Mouse (Mus musculus): Measurements from ENCODE around the gene Nup210l. TPM values are rescaled to one million over a fixed set of nuclear protein-coding genes. Genes with fewer than 3 reads are reported as not detected.

Gene Nup210l
- polyA plus RNA-seq, 1 experiment, result 0.47 TPM

GRCm38 (mm10) chr3:90084790-90085189, 19.1 kb upstream of the Nup210l start:
- no peaks in the 10 kb centered on the region for H3K27me3 ChIP-seq (ENCODE audit: control insufficient read depth, insufficient read depth, insufficient read length)
- peaks cover 74% of the 10 kb centered on the region for H3K79me3 ChIP-seq (ENCODE audit: low read depth)
- no peak for TF ChIP-seq FOSL1 (IDR thresholded peaks at IDR 0.05; ENCODE audit: insufficient read depth, low read length, poor library complexity, severe bottlenecking)
- TF ChIP-seq CEBPB (IDR thresholded peaks at IDR 0.05; ENCODE audit: low read depth), result no peak
- TF ChIP-seq USF1 (IDR thresholded peaks at IDR 0.05; ENCODE audit: low read depth), result no peak
- TF ChIP-seq MYOD1 (IDR thresholded peaks at IDR 0.05; ENCODE audit: control insufficient read depth, insufficient read length, low read depth), result no peak
- TF ChIP-seq MYOG (IDR thresholded peaks at IDR 0.05; ENCODE audit: control insufficient read depth, extremely low read depth, insufficient read length), result no peak
- TF ChIP-seq CTCF (IDR thresholded peaks at IDR 0.05; ENCODE audit: control insufficient read depth, insufficient read depth, insufficient read length), result no peak
- TF ChIP-seq MAX (IDR thresholded peaks at IDR 0.05), result no peak
- H3K79me2 ChIP-seq (ENCODE audit: control insufficient read depth, insufficient read depth), result peaks cover 100% of the 10 kb centered on the region
- no peak overlapping the region for H3K4me3 ChIP-seq (ENCODE audit: insufficient read depth, poor library complexity, severe bottlenecking)
- H3ac ChIP-seq (ENCODE audit: control insufficient read depth, insufficient read length, low read depth), result no peak overlapping the region
- peaks cover 58% of the 10 kb centered on the region for H3K36me3 ChIP-seq (ENCODE audit: control insufficient read depth, insufficient read depth)

DNA sequence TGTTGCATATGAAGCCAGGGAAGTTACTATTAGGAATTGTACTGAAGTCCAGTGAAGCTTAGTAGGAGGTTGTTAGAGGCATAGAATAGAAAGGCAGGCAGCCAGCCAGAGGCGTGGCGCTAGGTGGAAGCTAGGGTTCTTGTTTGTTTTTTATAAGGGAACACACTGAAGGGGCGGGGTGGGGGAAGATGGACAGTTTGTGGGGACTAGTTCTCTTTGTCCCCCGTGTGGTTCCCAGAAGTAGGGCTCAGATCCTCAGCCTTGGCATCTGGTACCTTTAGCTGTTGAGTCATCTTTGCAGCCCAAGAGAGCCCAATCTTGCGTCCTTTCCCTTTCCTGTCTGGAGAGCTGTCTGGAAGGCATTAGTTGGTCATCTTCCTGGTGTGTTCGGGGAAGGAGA, 18.7 kb upstream of the Nup210l start:
- Histone ChIP-seq H3K79me2 (ENCODE audit: control insufficient read depth, insufficient read depth) (peaks cover 95% of the 10 kb centered on the region), H3K36me3 (ENCODE audit: control insufficient read depth, insufficient read depth) (peaks cover 62% of the 10 kb centered on the region), H3ac (ENCODE audit: control insufficient read depth, insufficient read length, low read depth) (no peak overlapping the region), H3K27me3 (ENCODE audit: control insufficient read depth, insufficient read depth, insufficient read length) (no peaks in the 10 kb centered on the region), H3K4me3 (ENCODE audit: insufficient read depth, poor library complexity, severe bottlenecking) (no peak overlapping the region), H3K79me3 (ENCODE audit: low read depth) (peaks cover 74% of the 10 kb centered on the region)
- no peak for TF ChIP-seq CTCF (IDR thresholded peaks at IDR 0.05; ENCODE audit: control insufficient read depth, insufficient read depth, insufficient read length)
- no peak for TF ChIP-seq CEBPB (IDR thresholded peaks at IDR 0.05; ENCODE audit: low read depth)
- TF ChIP-seq USF1 (IDR thresholded peaks at IDR 0.05; ENCODE audit: low read depth), result no peak
- TF ChIP-seq FOSL1 (IDR thresholded peaks at IDR 0.05; ENCODE audit: insufficient read depth, low read length, poor library complexity, severe bottlenecking), result no peak
- TF ChIP-seq MYOG (IDR thresholded peaks at IDR 0.05; ENCODE audit: control insufficient read depth, extremely low read depth, insufficient read length), result no peak
- no peak for TF ChIP-seq MYOD1 (IDR thresholded peaks at IDR 0.05; ENCODE audit: control insufficient read depth, insufficient read length, low read depth)
- no peak for TF ChIP-seq MAX (IDR thresholded peaks at IDR 0.05)

DNA sequence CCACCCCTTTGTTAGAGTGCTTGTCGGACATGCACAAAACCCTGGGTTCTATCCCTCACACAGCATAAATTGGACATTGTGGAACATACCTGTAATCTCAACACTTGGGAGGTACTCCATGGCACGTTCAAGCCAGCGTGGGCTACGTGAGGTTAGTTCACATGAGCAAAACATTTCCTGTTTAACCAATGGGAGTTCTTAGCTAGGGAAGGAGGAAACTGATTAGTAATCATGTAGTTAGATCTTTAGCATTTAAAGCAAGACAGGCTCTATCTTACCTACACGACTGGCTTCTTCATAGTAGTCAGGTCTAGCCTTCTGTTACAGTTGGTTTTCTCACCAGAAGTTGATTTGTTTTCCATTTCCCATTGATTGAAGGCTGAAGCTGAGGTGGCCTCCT, 17.9 kb upstream of the Nup210l start:
- H3ac ChIP-seq (ENCODE audit: control insufficient read depth, insufficient read length, low read depth), result no peak overlapping the region
- peaks cover 95% of the 10 kb centered on the region for H3K79me2 ChIP-seq (ENCODE audit: control insufficient read depth, insufficient read depth)
- no peak overlapping the region for H3K4me3 ChIP-seq (ENCODE audit: insufficient read depth, poor library complexity, severe bottlenecking)
- TF ChIP-seq USF1 (IDR thresholded peaks at IDR 0.05; ENCODE audit: low read depth), result no peak
- TF ChIP-seq CTCF (IDR thresholded peaks at IDR 0.05; ENCODE audit: control insufficient read depth, insufficient read depth, insufficient read length), result no peak
- TF ChIP-seq CEBPB (IDR thresholded peaks at IDR 0.05; ENCODE audit: low read depth), result no peak
- no peak for TF ChIP-seq MYOG (IDR thresholded peaks at IDR 0.05; ENCODE audit: control insufficient read depth, extremely low read depth, insufficient read length)
- TF ChIP-seq MAX (IDR thresholded peaks at IDR 0.05), result no peak
- TF ChIP-seq MYOD1 (IDR thresholded peaks at IDR 0.05; ENCODE audit: control insufficient read depth, insufficient read length, low read depth), result no peak
- TF ChIP-seq FOSL1 (IDR thresholded peaks at IDR 0.05; ENCODE audit: insufficient read depth, low read length, poor library complexity, severe bottlenecking), result no peak
- H3K36me3 ChIP-seq (ENCODE audit: control insufficient read depth, insufficient read depth), result peaks cover 70% of the 10 kb centered on the region
- no peaks in the 10 kb centered on the region for H3K27me3 ChIP-seq (ENCODE audit: control insufficient read depth, insufficient read depth, insufficient read length)
- H3K79me3 ChIP-seq (ENCODE audit: low read depth), result peaks cover 66% of the 10 kb centered on the region

- TF ChIP-seq CTCF (IDR thresholded peaks at IDR 0.05; ENCODE audit: control insufficient read depth, insufficient read depth, insufficient read length) (no peak), CEBPB (IDR thresholded peaks at IDR 0.05; ENCODE audit: low read depth) (no peak), USF1 (IDR thresholded peaks at IDR 0.05; ENCODE audit: low read depth) (no peak), FOSL1 (IDR thresholded peaks at IDR 0.05; ENCODE audit: insufficient read depth, low read length, poor library complexity, severe bottlenecking) (no peak)
- Histone ChIP-seq H3K27me3 (ENCODE audit: control insufficient read depth, insufficient read depth, insufficient read length) (no peaks in the 10 kb centered on the region), H3K79me3 (ENCODE audit: low read depth) (peaks cover 48% of the 10 kb centered on the region), H3K36me3 (ENCODE audit: control insufficient read depth, insufficient read depth) (peaks cover 89% of the 10 kb centered on the region), H3K4me3 (ENCODE audit: insufficient read depth, poor library complexity, severe bottlenecking) (no peak overlapping the region), H3ac (ENCODE audit: control insufficient read depth, insufficient read length, low read depth) (no peak overlapping the region), H3K79me2 (ENCODE audit: control insufficient read depth, insufficient read depth) (peaks cover 94% of the 10 kb centered on the region)
Observed at GRCm38 (mm10) chr3:90088617-90089016, 15.3 kb upstream of the Nup210l start.

DNA sequence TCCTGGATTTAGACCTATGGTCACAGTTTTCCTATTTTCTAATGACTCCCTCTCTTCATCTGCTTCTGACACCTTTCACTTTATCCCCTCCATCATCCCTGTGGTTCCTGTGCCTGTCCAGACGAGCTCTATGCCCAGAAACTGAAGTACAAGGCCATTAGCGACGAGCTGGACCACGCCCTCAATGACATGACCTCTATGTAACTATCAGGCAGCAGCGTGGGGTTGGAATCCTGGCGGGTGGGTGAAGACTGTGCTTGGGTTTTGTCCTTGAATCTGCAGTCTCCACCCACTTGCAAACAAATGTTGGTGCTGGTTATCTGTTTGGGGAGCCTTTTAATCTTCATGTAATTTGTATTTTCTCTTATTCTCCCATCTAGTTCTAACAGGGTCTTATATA, 13.0 kb upstream of the Nup210l start:
- Histone ChIP-seq H3K4me3 (ENCODE audit: insufficient read depth, poor library complexity, severe bottlenecking) (no peak overlapping the region), H3K36me3 (ENCODE audit: control insufficient read depth, insufficient read depth) (peaks cover 100% of the 10 kb centered on the region), H3K79me3 (ENCODE audit: low read depth) (peaks cover 35% of the 10 kb centered on the region), H3K79me2 (ENCODE audit: control insufficient read depth, insufficient read depth) (peaks cover 71% of the 10 kb centered on the region), H3ac (ENCODE audit: control insufficient read depth, insufficient read length, low read depth) (no peak overlapping the region), H3K27me3 (ENCODE audit: control insufficient read depth, insufficient read depth, insufficient read length) (no peaks in the 10 kb centered on the region)
- TF ChIP-seq CEBPB (IDR thresholded peaks at IDR 0.05; ENCODE audit: low read depth) (no peak), MAX (IDR thresholded peaks at IDR 0.05) (no peak), CTCF (IDR thresholded peaks at IDR 0.05; ENCODE audit: control insufficient read depth, insufficient read depth, insufficient read length) (no peak), FOSL1 (IDR thresholded peaks at IDR 0.05; ENCODE audit: insufficient read depth, low read length, poor library complexity, severe bottlenecking) (no peak), MYOG (IDR thresholded peaks at IDR 0.05; ENCODE audit: control insufficient read depth, extremely low read depth, insufficient read length) (no peak), MYOD1 (IDR thresholded peaks at IDR 0.05; ENCODE audit: control insufficient read depth, insufficient read length, low read depth) (no peak), USF1 (IDR thresholded peaks at IDR 0.05; ENCODE audit: low read depth) (no peak)

GRCm38 (mm10) chr3:90094453-90094852, 9.5 kb upstream of the Nup210l start:
- no peaks in the 10 kb centered on the region for H3K27me3 ChIP-seq (ENCODE audit: control insufficient read depth, insufficient read depth, insufficient read length)
- peaks cover 98% of the 10 kb centered on the region for H3K36me3 ChIP-seq (ENCODE audit: control insufficient read depth, insufficient read depth)
- H3K79me3 ChIP-seq (ENCODE audit: low read depth), result peaks cover 23% of the 10 kb centered on the region
- peaks cover 36% of the 10 kb centered on the region for H3K79me2 ChIP-seq (ENCODE audit: control insufficient read depth, insufficient read depth)
- TF ChIP-seq MYOD1 (IDR thresholded peaks at IDR 0.05; ENCODE audit: control insufficient read depth, insufficient read length, low read depth) (no peak), MAX (IDR thresholded peaks at IDR 0.05) (no peak), MYOG (IDR thresholded peaks at IDR 0.05; ENCODE audit: control insufficient read depth, extremely low read depth, insufficient read length) (no peak), USF1 (IDR thresholded peaks at IDR 0.05; ENCODE audit: low read depth) (no peak), FOSL1 (IDR thresholded peaks at IDR 0.05; ENCODE audit: insufficient read depth, low read length, poor library complexity, severe bottlenecking) (no peak), CTCF (IDR thresholded peaks at IDR 0.05; ENCODE audit: control insufficient read depth, insufficient read depth, insufficient read length) (no peak), CEBPB (IDR thresholded peaks at IDR 0.05; ENCODE audit: low read depth) (no peak)
- H3K4me3 ChIP-seq (ENCODE audit: insufficient read depth, poor library complexity, severe bottlenecking), result no peak overlapping the region
- no peak overlapping the region for H3ac ChIP-seq (ENCODE audit: control insufficient read depth, insufficient read length, low read depth)

Measured in C2C12 (cell line).